Mouse (Mus musculus) gastrocnemius, adult 8-10 months (tissue): ENCODE data around the gene Cpt1c. TPM values are rescaled to one million over a fixed set of nuclear protein-coding genes. Genes with fewer than 3 reads are reported as not detected.

Source experiments
- DNase-seq, 2 experiments: peaks; one replicate each; pipeline ENCODE4 v3.0.0; 2022; ENCODE audit warnings: low spot score in 2 of 2
- total RNA-seq, 4 experiments: library from RNA; stranded (reverse); gene quantifications; 2 replicates each; pipeline ENCODE4 v1.2.4; 2022

The Cpt1c gene
- total RNA-seq, 4 experiments from 2014 or later = 0.61 to 1.3 (median 0.71) TPM

GRCm38 (mm10) chr7:44999753-45000152 lies 25.1 kb upstream of the Cpt1c start:
- no peak for DNase-seq

GRCm38 (mm10) chr7:44998501-44998955 lies 23.9 kb upstream of the Cpt1c start, which contains the start of gene Bcl2l12:
Gene Bcl2l12, minus strand, starts transcription at chr7:44998712.
- peak in 1 of 2 experiments; percentile 51 for DNase-seq

GRCm38 (mm10) chr7:44997940-44998428 lies 23.3 kb upstream of the Cpt1c start:
- no peak for DNase-seq

- DNase-seq = peak; percentile 93 to 94
Observed at GRCm38 (mm10) chr7:44997231-44997939, 22.7 kb upstream of the Cpt1c start, which contains the start of gene Irf3. Gene Irf3, plus strand, starts transcription at chr7:44997648.

- DNase-seq = no peak
Observed at GRCm38 (mm10) chr7:44996672-44997071, 22.0 kb upstream of the Cpt1c start.

GRCm38 (mm10) chr7:44986879-44987718 lies 12.4 kb upstream of the Cpt1c start:
- DNase-seq = no peak

GRCm38 (mm10) chr7:44986192-44986878 lies 11.7 kb upstream of the Cpt1c start, which contains the start of gene Prmt1:
Gene Prmt1, minus strand, starts transcription at chr7:44986568.
- peak; percentile 98 to 99 for DNase-seq

GRCm38 (mm10) chr7:44985595-44986191 lies 11.0 kb upstream of the Cpt1c start:
- peak; percentile 56 to 73 for DNase-seq

GRCm38 (mm10) chr7:44984833-44985164 lies 10.1 kb upstream of the Cpt1c start:
- no peak for DNase-seq

- DNase-seq = peak in 1 of 2 experiments; percentile 70
Observed at GRCm38 (mm10) chr7:44983944-44984832, 9.5 kb upstream of the Cpt1c start.

GRCm38 (mm10) chr7:44983085-44983484 lies 8.4 kb upstream of the Cpt1c start:
- peak; percentile 81 to 82 for DNase-seq

GRCm38 (mm10) chr7:44981539-44981938 lies 6.9 kb upstream of the Cpt1c start:
- no peak for DNase-seq

- DNase-seq = no peak
Observed at GRCm38 (mm10) chr7:44978300-44978699, 3.6 kb upstream of the Cpt1c start.

- no peak for DNase-seq
Observed at GRCm38 (mm10) chr7:44975117-44975419, 417 bp upstream of the Cpt1c start.

GRCm38 (mm10) chr7:44973415-44974130 lies 1.1 kb downstream of the Cpt1c start:
- DNase-seq = no peak

- no peak for DNase-seq
Observed at GRCm38 (mm10) chr7:44971142-44971541, 3.5 kb downstream of the Cpt1c start.

GRCm38 (mm10) chr7:44970231-44970691 lies 4.4 kb downstream of the Cpt1c start:
- peak; percentile 75 to 81 for DNase-seq

GRCm38 (mm10) chr7:44966638-44967037 lies 8.0 kb downstream of the Cpt1c start:
- DNase-seq = no peak

- DNase-seq = no peak
Observed at GRCm38 (mm10) chr7:44965975-44966374, 8.7 kb downstream of the Cpt1c start.
